10 mouse cellular contexts compared by ENCODE assay signal in the genomic region with DNA sequence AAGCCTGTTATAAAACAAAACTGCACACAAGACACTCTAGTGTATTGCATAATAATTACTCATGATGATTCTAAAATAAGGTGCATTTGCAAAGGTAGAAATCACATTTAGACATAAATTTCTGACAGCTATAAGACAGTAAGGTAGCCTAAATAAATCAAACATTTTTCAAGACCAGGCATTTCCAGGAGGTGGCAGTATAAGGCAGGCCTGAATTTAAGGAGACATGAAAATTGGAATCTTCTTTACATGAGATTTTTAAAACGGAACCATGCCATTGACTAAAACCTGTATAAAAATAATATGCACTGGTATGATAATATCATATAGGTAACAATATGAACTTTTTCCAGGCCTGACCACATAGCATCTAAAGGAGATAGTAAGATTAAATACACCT.
DNase-seq lines count a peak whose midpoint lies in the region; ATAC-seq lines count a peak whose summit lies in the region.
"Had no signal": no experiment of that assay in that cellular context is flagged by ENCODE, and none has a peak within 500 bp of the region (broad histone marks: within the 10 kb centered on the region; RNA-seq: fewer than 3 reads in every experiment).

No protein-coding gene starts in this region.

- no peak overlapping the region for H3K9ac ChIP-seq in hindbrain, embryonic 11.5 days (ENCODE audit: low read depth, low read length)
- no peak overlapping the region for H3K9ac ChIP-seq in hindbrain, embryonic 13.5 days
- no peak overlapping the region for H3K9ac ChIP-seq in midbrain, embryonic 14.5 days (replicated peaks; ENCODE audit: low read length)
- H3K9ac ChIP-seq: embryonic facial prominence, embryonic 15.5 days; limb, embryonic 13.5 days had no signal

- peak; percentile 29 for DNase-seq in hindbrain, embryonic 11.5 days (ENCODE audit: low spot score)
- DNase-seq in midbrain, embryonic 14.5 days = peak; percentile 74
- DNase-seq in midbrain, embryonic 10.5 days (ENCODE audit: low spot score) = no peak
- peak; percentile 42 for DNase-seq in adipocyte (ENCODE audit: low spot score)
- DNase-seq in right cerebral cortex, postnatal 10 days (ENCODE audit: low spot score in 2 of 2) = peak; percentile 23 to 38
- no peak for DNase-seq in urinary bladder, postnatal 36 days (ENCODE audit: low spot score in 2 of 2)
- DNase-seq in heart, adult 8-10 months (ENCODE audit: low spot score) = no peak

- no peak overlapping the region for H3K4me3 ChIP-seq in hindbrain, embryonic 11.5 days (ENCODE audit: low read depth, low read length)
- H3K4me3 ChIP-seq in hindbrain, embryonic 13.5 days = no peak overlapping the region
- H3K4me3 ChIP-seq in midbrain, embryonic 14.5 days (replicated peaks; ENCODE audit: low read depth, low read length) = no peak overlapping the region
- H3K4me3 ChIP-seq in midbrain, embryonic 10.5 days = no peak overlapping the region
- H3K4me3 ChIP-seq: embryonic facial prominence, embryonic 15.5 days; limb, embryonic 13.5 days had no signal

- 48% methylated on average over 1 of the region's 1 CpGs for WGBS in hindbrain, embryonic 11.5 days
- 58% methylated on average over 1 of the region's 1 CpGs for WGBS in hindbrain, embryonic 13.5 days
- 60% methylated on average over 1 of the region's 1 CpGs for WGBS in midbrain, embryonic 14.5 days
- 75% methylated on average over 1 of the region's 1 CpGs for WGBS in midbrain, embryonic 10.5 days

- no peaks in the 10 kb centered on the region for H3K36me3 ChIP-seq in hindbrain, embryonic 11.5 days (ENCODE audit: control insufficient read depth, insufficient read depth, low read length)
- H3K36me3 ChIP-seq in hindbrain, embryonic 13.5 days = no peaks in the 10 kb centered on the region
- no peaks in the 10 kb centered on the region for H3K36me3 ChIP-seq in midbrain, embryonic 14.5 days (ENCODE audit: control insufficient read depth, insufficient read depth, low read length)
- H3K36me3 ChIP-seq in midbrain, embryonic 10.5 days = no peaks in the 10 kb centered on the region
- H3K36me3 ChIP-seq: embryonic facial prominence, embryonic 15.5 days; limb, embryonic 13.5 days had no signal

- ATAC-seq in hindbrain, embryonic 11.5 days (ENCODE audit: low FRiP score) = no peak
- ATAC-seq in hindbrain, embryonic 13.5 days (ENCODE audit: low FRiP score) = no peak
- no peak for ATAC-seq in midbrain, embryonic 14.5 days (ENCODE audit: low FRiP score, low TSS enrichment)

- no peaks in the 10 kb centered on the region for H3K9me3 ChIP-seq in hindbrain, embryonic 11.5 days (ENCODE audit: control insufficient read depth, low read length)
- H3K9me3 ChIP-seq in hindbrain, embryonic 13.5 days = no peaks in the 10 kb centered on the region
- H3K9me3 ChIP-seq in midbrain, embryonic 14.5 days (ENCODE audit: control insufficient read depth, low read length) = no peaks in the 10 kb centered on the region
- no peaks in the 10 kb centered on the region for H3K9me3 ChIP-seq in midbrain, embryonic 10.5 days (replicated peaks)
- H3K9me3 ChIP-seq: embryonic facial prominence, embryonic 15.5 days; limb, embryonic 13.5 days had no signal

- H3K4me1 ChIP-seq in hindbrain, embryonic 11.5 days (replicated peaks; ENCODE audit: control insufficient read depth, insufficient read depth, low read length) = no peaks in the 10 kb centered on the region
- no peaks in the 10 kb centered on the region for H3K4me1 ChIP-seq in hindbrain, embryonic 13.5 days (replicated peaks)
- H3K4me1 ChIP-seq in midbrain, embryonic 14.5 days (ENCODE audit: control insufficient read depth, insufficient read depth, low read length) = no peaks in the 10 kb centered on the region
- no peaks in the 10 kb centered on the region for H3K4me1 ChIP-seq in midbrain, embryonic 10.5 days
- H3K4me1 ChIP-seq: embryonic facial prominence, embryonic 15.5 days; limb, embryonic 13.5 days had no signal

- no peak overlapping the region for H3K27ac ChIP-seq in hindbrain, embryonic 11.5 days (ENCODE audit: low read depth, low read length)
- H3K27ac ChIP-seq in hindbrain, embryonic 13.5 days = no peak overlapping the region
- no peak overlapping the region for H3K27ac ChIP-seq in midbrain, embryonic 14.5 days (replicated peaks; ENCODE audit: low read depth, low read length)
- no peak overlapping the region for H3K27ac ChIP-seq in midbrain, embryonic 10.5 days (replicated peaks)
- H3K27ac ChIP-seq: embryonic facial prominence, embryonic 15.5 days; limb, embryonic 13.5 days had no signal

- no peak overlapping the region for H3K4me2 ChIP-seq in hindbrain, embryonic 11.5 days (replicated peaks; ENCODE audit: low read depth, low read length)
- no peak overlapping the region for H3K4me2 ChIP-seq in hindbrain, embryonic 13.5 days
- H3K4me2 ChIP-seq in midbrain, embryonic 14.5 days (ENCODE audit: low read length) = no peak overlapping the region
- H3K4me2 ChIP-seq: embryonic facial prominence, embryonic 15.5 days; limb, embryonic 13.5 days had no signal

- no peaks in the 10 kb centered on the region for H3K27me3 ChIP-seq in hindbrain, embryonic 11.5 days (ENCODE audit: control insufficient read depth, insufficient read depth, low read length)
- H3K27me3 ChIP-seq in hindbrain, embryonic 13.5 days = no peaks in the 10 kb centered on the region
- no peaks in the 10 kb centered on the region for H3K27me3 ChIP-seq in midbrain, embryonic 14.5 days (ENCODE audit: control insufficient read depth, insufficient read depth, low read length)
- no peaks in the 10 kb centered on the region for H3K27me3 ChIP-seq in midbrain, embryonic 10.5 days (ENCODE audit: low read depth, poor library complexity, severe bottlenecking)
- H3K27me3 ChIP-seq: embryonic facial prominence, embryonic 15.5 days; limb, embryonic 13.5 days had no signal

Comparison
In these comparisons a context has a peak if more than half of its experiments do, and no peak if none do; other contexts are left out.
1. DNase-seq: peak in hindbrain, embryonic 11.5 days (single experiment), midbrain, embryonic 14.5 days (single experiment), adipocyte (single experiment) and right cerebral cortex, postnatal 10 days (2 of 2); none in midbrain, embryonic 10.5 days (single experiment), urinary bladder, postnatal 36 days (0 of 2) and heart, adult 8-10 months (single experiment).